Mouse (Mus musculus) hindbrain, embryonic 16.5 days (tissue): ENCODE data around the gene Tmem50a. TPM values are rescaled to one million over a fixed set of nuclear protein-coding genes. Genes with fewer than 3 reads are reported as not detected.
A peak's percentile ranks its signal among the peaks of the same experiment; 100 is the strongest.

Experiments used
- ATAC-seq: fragments of 200-750 bp; cut with Nextera tagmentation; 2 replicates; pipeline ENCODE4 v1.8.0; 2017; ENCODE audit warnings: moderate TSS enrichment, moderate library complexity
- H3K27ac ChIP-seq: fragments of 300-500 bp; sonication (generic); 2 replicates; pipeline ENCODE4 v1.5.1; 2014; ENCODE audit warnings: low read depth, mild to moderate bottlenecking, control low read depth, low read length, moderate library complexity
- H3K27me3 ChIP-seq: fragments of 300-500 bp; sonication (generic); replicated peaks from 2 replicates; pipeline ENCODE4 v1.6.1; 2014; ENCODE audit warnings: low read length; ENCODE audit not compliant: control insufficient read depth, insufficient read depth
- H3K36me3 ChIP-seq: fragments of 300-500 bp; sonication (generic); 2 replicates; pipeline ENCODE4 v1.6.1; 2014; ENCODE audit warnings: mild to moderate bottlenecking, low read length, moderate library complexity, mixed read lengths; ENCODE audit not compliant: control insufficient read depth, insufficient read depth
- H3K4me1 ChIP-seq: fragments of 300-500 bp; sonication (generic); 2 replicates; pipeline ENCODE4 v1.6.1; 2014; ENCODE audit warnings: low read depth, low read length; ENCODE audit not compliant: control insufficient read depth, insufficient read depth
- H3K4me2 ChIP-seq: fragments of 300-500 bp; sonication (generic); 2 replicates; pipeline ENCODE4 v1.6.1; 2014; ENCODE audit warnings: mild to moderate bottlenecking, low read length, control low read depth, moderate library complexity
- H3K4me3 ChIP-seq: fragments of 300-500 bp; sonication (generic); 2 replicates; pipeline ENCODE4 v1.5.1; 2014; ENCODE audit warnings: mild to moderate bottlenecking, low read length, control low read depth, moderate library complexity
- H3K9ac ChIP-seq: fragments of 300-500 bp; sonication (generic); 2 replicates; pipeline ENCODE4 v1.6.1; 2014; ENCODE audit warnings: low read depth, mild to moderate bottlenecking, control low read depth, low read length, moderate library complexity
- H3K9me3 ChIP-seq: fragments of 300-500 bp; sonication (generic); 2 replicates; pipeline ENCODE4 v1.6.1; 2014; ENCODE audit warnings: mild to moderate bottlenecking, low read length, moderate library complexity; ENCODE audit not compliant: control insufficient read depth
- WGBS: fragments of 180-500 bp; shearing (Covaris S2); extraction: QIAGEN DNeasy Blood & Tissue Kit; methylation state at CpG from one replicate; pipeline ENCODE4 v1.1.7; 2014; 5-methylcytosine and 5-hydroxymethylcytosine counted together
- polyA plus RNA-seq: library from polyadenylated mRNA; unstranded; fragments of >200 nt; fragmentation: Nextera tagmentation; extraction: Ambion mirVana; gene quantifications from 2 replicates; pipeline ENCODE4 v1.2.1, GENCODE M21; 2015

Tmem50a gene
- polyA plus RNA-seq, 1 experiment from 2014 or later, result 227 TPM

DNA sequence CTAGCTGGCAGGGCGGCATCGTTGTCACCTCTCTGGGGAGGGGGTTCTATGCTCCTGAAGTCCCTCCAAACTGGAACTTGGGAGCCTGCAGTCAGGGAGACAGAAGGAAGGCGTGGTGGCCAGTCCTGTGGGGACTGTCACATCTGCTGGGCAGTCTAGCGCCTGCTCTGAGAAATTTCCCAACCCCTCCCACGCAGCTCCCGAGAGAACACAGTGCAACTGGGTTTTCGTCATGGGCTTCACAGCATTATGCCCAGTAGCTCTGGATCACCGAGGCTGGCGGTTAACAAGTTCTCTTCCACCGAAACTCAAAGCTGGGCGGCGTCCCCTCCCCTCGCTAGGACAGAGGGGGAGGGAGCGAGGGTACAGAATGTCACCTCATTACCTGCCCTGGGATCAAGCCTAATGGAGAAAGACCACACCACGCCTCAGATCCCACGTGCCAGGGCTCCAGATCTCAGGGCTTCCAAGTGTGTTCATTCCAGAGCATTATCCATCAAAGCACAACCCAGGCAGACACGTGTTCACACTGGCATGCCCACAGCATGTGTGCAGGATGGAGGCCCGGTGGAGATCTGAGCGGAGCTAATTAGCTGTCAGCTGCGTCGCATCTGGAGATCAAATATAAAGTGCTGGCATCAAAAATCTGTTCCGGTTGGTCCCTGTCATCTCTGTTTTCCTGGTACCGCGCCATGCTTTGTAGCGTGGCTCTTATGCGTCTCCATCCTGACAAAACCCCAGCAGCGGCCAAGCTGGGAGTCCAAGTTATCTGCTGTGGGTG is 29.1 kb upstream of the Tmem50a start:
- peak; percentile 65 for ATAC-seq
- H3K27me3 ChIP-seq, result peaks cover 9% of the 10 kb centered on the region; the same call in 1 of the 2 replicates

DNA sequence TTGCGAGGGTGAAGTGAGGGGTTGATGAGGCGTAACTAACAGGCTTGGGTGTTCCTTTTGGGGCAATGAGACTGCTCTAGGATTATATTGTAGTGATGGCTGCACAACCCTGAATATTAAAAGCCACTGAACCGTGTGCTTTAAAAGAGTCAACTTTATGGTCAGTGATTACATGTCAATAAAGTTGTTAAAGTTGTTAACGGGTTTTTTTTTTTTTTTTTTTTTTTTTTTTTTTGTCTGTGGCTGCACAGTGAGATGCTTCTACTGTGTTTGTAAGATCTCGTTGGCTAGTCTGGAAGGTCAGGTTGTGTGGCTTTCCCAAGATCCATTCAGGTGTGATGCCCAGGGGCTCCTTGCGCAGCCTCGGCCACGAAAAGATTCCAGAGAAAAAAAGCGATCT is 25.1 kb upstream of the Tmem50a start:
- Histone ChIP-seq H3K9ac (no peak overlapping the region), H3K27me3 (peaks cover 8% of the 10 kb centered on the region; the same call in 1 of the 2 replicates), H3K27ac (no peak overlapping the region), H3K4me3 (no peak overlapping the region), H3K9me3 (no peaks in the 10 kb centered on the region), H3K36me3 (peaks cover 17% of the 10 kb centered on the region), H3K4me1 (no peaks in the 10 kb centered on the region; the same call in 1 of the 2 replicates), H3K4me2 (0 out of 2 replicates have a peak overlapping the region, but pooled peaks have one; percentile 10)
- ATAC-seq, result no peak
- 56% methylated on average over 9 of the region's 9 CpGs for WGBS

More for the DNA sequence above, 29.1 kb upstream of the Tmem50a start:
- WGBS, result 38% methylated on average over 27 of the region's 27 CpGs
- Histone ChIP-seq H3K27ac (no peak overlapping the region), H3K36me3 (no peaks in the 10 kb centered on the region), H3K4me2 (peak overlapping the region; percentile 21; the same call in 1 of the 2 replicates), H3K4me3 (no peak overlapping the region), H3K9me3 (no peaks in the 10 kb centered on the region), H3K4me1 (peaks cover 4% of the 10 kb centered on the region), H3K9ac (peak overlapping the region; percentile 22)

DNA sequence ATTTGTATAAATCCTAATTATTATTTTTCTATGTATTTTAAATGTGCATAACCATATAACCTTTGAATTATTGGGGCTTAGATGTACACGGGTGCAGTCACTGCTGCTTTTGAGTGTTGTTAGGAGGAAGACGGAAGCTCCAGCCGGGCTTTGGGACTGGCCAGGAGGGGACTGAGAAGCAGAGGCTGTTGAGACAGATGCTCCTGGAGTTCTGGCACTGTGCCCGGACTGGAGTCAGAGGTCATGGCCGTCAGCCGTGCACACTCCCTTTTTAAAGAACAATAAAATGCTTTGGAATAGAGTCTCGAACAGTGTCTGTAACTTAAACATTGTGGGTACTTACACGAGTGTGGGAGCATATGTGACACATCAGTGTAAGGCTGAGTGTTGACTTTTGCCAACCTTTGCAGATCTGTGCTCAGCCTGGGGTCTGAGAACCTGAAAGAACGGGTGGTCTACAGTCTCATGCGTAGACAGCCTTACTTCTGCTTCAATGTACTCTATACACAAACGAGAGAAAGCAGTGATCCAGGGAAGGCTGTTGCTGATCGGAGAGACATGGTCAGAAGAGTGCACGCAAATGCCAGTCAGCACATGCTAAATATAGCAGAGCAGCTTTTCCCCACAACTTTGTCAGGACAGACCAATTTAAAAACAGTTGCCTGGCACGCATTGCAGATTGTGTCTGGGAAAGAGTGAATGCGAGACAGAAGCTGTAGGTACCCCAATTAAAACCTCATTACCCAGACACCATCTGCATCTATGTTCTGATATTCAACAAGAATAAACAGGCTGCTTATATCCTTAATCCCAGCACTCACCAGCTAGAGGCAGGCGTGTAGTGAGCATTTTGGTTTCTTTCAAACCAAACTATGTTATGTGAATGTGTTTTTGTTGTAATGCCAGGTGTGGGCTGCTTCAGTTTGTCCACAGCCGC is 22.7 kb upstream of the Tmem50a start:
- Histone ChIP-seq H3K27me3 (no peaks in the 10 kb centered on the region), H3K4me2 (no peak overlapping the region), H3K27ac (no peak overlapping the region), H3K9me3 (no peaks in the 10 kb centered on the region), H3K4me3 (no peak overlapping the region), H3K36me3 (peaks cover 24% of the 10 kb centered on the region), H3K4me1 (no peaks in the 10 kb centered on the region), H3K9ac (no peak overlapping the region)
- WGBS, result 49% methylated on average over 17 of the region's 17 CpGs
- no peak for ATAC-seq

DNA sequence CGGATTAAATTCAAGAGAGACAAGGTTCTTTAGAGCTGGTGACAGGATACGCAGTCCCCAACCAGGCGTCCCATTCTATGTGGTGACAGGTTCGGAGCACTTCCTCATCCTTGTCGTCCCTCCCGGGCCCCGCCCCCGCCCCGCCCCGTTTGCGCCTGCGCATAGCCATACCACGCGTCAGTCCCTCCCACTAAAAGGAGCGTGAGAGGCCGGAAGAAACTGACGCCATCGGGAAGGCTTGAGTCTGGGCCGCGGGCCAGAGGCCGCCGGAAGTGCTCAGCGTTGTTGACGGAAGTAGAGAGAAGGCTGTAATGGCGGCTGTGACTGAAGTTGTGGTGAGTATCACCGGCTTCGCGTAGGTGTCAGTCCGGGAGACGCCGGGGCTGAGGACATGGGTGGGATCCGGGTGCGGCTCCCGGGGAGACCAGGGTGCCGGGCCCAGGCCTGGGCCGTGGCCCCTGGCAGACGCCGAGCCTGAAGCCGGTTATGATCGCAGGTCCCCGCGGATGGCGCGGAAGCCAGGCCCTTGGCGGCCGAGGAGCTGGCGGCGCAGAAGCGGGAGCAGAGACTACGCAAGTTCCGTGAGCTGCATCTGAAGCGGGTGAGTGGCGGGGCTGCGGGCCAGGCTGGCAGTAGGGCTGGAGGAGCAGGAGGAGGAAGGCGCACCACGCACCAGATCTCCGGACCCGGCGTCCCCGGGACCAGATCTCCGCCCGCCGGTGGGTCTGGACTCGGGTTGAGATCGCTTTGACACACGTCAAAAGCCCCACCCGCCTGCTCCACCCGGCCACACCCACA is 16.1 kb upstream of the Tmem50a start, which contains the start of gene Syf2:
Gene Syf2 (plus strand): TSS at position 215 of the 798 bp plus-strand sequence.
- Histone ChIP-seq H3K27me3 (no peaks in the 10 kb centered on the region), H3K9ac (peak within 1 kb of the TSS; percentile 85), H3K4me1 (peaks cover 15% of the 10 kb centered on the region), H3K36me3 (peaks cover 29% of the 10 kb centered on the region), H3K4me2 (peak within 1 kb of the TSS; percentile 93), H3K9me3 (no peaks in the 10 kb centered on the region), H3K27ac (peak within 1 kb of the TSS; percentile 79), H3K4me3 (peak within 1 kb of the TSS; percentile 84)
- ATAC-seq, result peak; percentile 98
- under 1% methylated on average over 58 of the region's 68 CpGs for WGBS

DNA sequence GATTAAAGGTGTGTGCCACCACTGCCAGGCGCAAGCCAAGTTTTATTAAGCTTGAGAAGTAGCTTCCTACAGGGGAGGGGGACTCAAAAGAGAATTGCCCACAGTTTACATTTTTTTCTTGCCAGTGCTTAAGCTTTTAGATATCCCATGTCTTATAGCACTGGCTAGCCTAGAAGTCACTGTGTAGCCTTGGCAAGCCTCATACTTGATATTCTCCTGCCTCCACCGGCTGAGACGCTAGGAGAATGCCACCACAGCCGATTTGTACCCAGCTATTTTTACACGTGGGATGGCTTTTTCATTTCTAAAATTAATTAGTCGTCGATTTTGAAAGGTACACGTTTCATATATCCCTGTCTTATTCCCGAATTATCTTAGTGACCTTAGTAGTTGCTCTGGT is 15.4 kb upstream of the Tmem50a start:
- no peaks in the 10 kb centered on the region for H3K9me3 ChIP-seq
- peaks cover 22% of the 10 kb centered on the region for H3K4me1 ChIP-seq
- ATAC-seq, result no peak
- H3K4me2 ChIP-seq, result peak overlapping the region; percentile 93
- H3K4me3 ChIP-seq, result peak overlapping the region; percentile 84
- peak overlapping the region; percentile 69 for H3K27ac ChIP-seq
- H3K36me3 ChIP-seq, result peaks cover 32% of the 10 kb centered on the region
- WGBS, result 29% methylated on average over 9 of the region's 9 CpGs
- peak overlapping the region; percentile 55 for H3K9ac ChIP-seq
- H3K27me3 ChIP-seq, result no peaks in the 10 kb centered on the region

DNA sequence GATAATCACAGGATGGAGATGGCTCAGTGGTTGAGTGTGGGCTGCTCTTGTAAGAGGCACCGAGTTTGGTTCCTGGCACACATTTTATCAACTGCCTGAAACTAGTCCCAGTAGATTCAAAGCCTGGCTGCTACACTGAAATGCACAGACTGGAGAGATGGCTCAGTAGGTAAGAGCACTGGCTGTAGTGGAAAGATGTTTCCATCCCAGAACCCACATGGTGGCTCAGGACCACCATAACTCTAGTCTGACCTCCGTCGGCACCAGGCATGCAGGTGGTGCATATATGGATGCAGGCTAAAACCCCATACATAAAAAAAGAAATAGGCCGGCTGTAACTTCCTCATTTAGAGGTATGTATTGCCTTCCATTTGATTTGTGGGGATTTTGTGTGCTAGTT is 14.7 kb upstream of the Tmem50a start:
- no peak overlapping the region for H3K27ac ChIP-seq

DNA sequence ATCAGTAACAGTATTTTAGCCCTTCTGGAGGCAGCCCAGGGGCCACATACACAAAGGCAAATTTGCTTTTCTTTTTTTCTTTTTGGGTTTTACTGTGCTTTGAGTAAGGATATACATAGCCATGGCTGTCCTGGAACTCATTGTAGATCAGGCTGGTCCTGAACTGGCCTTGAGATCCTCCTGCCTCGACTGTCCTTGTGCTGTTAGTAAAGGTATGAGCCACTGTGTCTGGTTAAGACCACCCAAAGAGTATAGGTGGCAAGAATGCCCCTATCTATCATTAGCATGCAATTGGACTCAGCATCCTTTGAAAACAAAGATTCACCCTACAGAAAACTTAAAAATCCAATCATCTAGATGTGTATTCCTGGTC is 13.6 kb upstream of the Tmem50a start:
- ATAC-seq, result no peak
- 91% methylated on average over 1 of the region's 1 CpGs for WGBS

More for the DNA sequence above, 14.7 kb upstream of the Tmem50a start:
- Histone ChIP-seq H3K36me3 (peaks cover 27% of the 10 kb centered on the region), H3K9me3 (no peaks in the 10 kb centered on the region), H3K4me3 (no peak overlapping the region), H3K4me2 (no peak overlapping the region), H3K27me3 (no peaks in the 10 kb centered on the region), H3K4me1 (peaks cover 27% of the 10 kb centered on the region), H3K9ac (no peak overlapping the region)
- ATAC-seq, result no peak
- 84% methylated on average over 4 of the region's 4 CpGs for WGBS

DNA sequence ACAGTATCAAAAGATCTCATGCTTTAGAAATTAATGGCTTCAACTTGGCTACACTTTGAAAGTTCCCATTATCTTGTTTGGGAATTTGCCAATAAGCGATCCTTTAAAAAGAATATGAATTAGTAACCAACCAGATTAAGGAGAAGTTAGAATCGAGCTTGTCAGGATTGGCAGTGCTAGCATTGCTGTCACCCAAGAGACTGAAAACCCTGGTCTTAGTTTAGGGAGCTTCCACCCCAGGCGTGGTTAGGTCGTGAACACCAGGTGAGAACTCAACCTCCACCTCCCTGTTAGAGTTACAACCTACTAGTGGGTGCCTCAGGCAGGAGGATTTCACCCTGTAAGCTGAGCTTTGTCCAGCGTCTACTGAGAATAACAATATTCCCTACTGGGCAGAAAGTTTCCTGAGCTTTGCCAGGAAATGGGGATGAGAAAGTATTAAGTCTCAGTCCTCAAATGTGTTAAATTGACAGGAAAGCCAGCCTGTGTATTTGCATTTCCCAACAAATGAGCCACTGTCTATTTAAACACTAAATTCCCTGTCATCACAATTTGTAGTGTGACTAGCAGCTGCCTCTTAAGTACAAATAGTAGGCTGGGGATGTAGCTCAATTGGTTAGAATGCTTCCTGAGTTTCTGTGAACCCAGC is 13.1 kb upstream of the Tmem50a start:
- Histone ChIP-seq H3K27ac (no peak overlapping the region), H3K9ac (no peak overlapping the region), H3K36me3 (peaks cover 23% of the 10 kb centered on the region), H3K4me1 (peaks cover 27% of the 10 kb centered on the region), H3K9me3 (no peaks in the 10 kb centered on the region), H3K27me3 (no peaks in the 10 kb centered on the region), H3K4me2 (no peak overlapping the region), H3K4me3 (no peak overlapping the region)
- WGBS, result 71% methylated on average over 5 of the region's 5 CpGs
- no peak for ATAC-seq

More for the DNA sequence above, 13.6 kb upstream of the Tmem50a start:
- Histone ChIP-seq H3K9me3 (no peaks in the 10 kb centered on the region), H3K9ac (no peak overlapping the region), H3K36me3 (peaks cover 23% of the 10 kb centered on the region), H3K4me2 (no peak overlapping the region), H3K4me3 (no peak overlapping the region), H3K4me1 (peaks cover 27% of the 10 kb centered on the region), H3K27ac (no peak overlapping the region), H3K27me3 (no peaks in the 10 kb centered on the region)
